In the genomic region with DNA sequence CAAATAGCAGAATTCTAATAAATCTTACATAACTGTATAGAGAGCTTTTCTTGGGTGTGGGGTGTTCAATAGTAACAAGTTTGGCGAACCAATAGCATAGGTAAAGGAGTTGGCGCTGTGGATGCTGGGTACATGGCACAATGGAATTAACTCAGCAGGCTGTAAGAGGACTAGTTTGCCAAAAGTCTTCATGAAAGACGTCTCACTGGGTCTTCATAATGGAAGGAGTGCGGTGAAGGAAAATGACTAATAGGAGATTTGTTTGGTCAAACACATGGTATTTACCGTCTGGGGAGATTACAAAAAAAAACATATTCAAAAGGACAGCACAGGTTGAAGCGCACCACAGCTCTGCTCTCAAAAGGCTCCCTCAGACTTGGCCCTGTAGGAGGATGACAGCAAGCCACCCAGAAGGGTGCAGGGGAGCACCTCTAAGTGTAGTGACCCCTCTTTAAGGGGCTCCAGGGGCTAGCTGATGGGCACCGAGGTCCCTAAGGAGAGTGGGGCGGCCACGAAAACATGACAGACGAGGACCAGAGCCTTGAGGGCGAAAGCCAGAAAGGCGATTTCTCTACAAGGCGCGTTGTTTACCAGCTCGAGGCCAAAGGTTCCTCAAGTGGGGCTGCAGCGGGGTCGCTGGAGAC, we compare ENCODE assay signal across 8 mouse cellular contexts. TPM values are rescaled to one million over a fixed set of nuclear protein-coding genes. Genes with fewer than 3 reads are reported as not detected.
DNase-seq lines count a peak whose midpoint lies in the region; ATAC-seq and TF ChIP-seq lines count a peak whose summit lies in the region.

No protein-coding gene starts in this region.

- peak; percentile 29 for ATAC-seq in heart, embryonic 15.5 days (replicated peaks; ENCODE audit: insufficient number of reproducible peaks, insufficient read depth, low FRiP score, low read depth)
- ATAC-seq in erythroblast, adult 5-6 weeks (replicated peaks; ENCODE audit: low FRiP score, poor library complexity, severe bottlenecking) = peak; percentile 51
- peak; percentile 43 for ATAC-seq in limb, embryonic 13.5 days (ENCODE audit: low FRiP score, low read depth)
- ATAC-seq in stomach, embryonic 14.5 days (ENCODE audit: insufficient number of reproducible peaks, insufficient read depth, low FRiP score, low read depth) = peak; percentile 8; the same call in 1 of the 2 replicates

- H3K27me3 ChIP-seq in heart, embryonic 15.5 days = no peaks in the 10 kb centered on the region
- no peaks in the 10 kb centered on the region for H3K27me3 ChIP-seq in limb, embryonic 13.5 days
- no peaks in the 10 kb centered on the region for H3K27me3 ChIP-seq in stomach, embryonic 14.5 days (ENCODE audit: control insufficient read depth, insufficient read depth, low read length)

- no peaks in the 10 kb centered on the region for H3K9me3 ChIP-seq in heart, embryonic 15.5 days (replicated peaks)
- H3K9me3 ChIP-seq in ES-E14 (ENCODE audit: control insufficient read depth, insufficient read depth, low read depth, low read length) = no peaks in the 10 kb centered on the region
- no peaks in the 10 kb centered on the region for H3K9me3 ChIP-seq in limb, embryonic 13.5 days
- H3K9me3 ChIP-seq in stomach, embryonic 14.5 days (ENCODE audit: control insufficient read depth, low read depth, low read length) = no peaks in the 10 kb centered on the region

- H3K4me3 ChIP-seq in heart, embryonic 15.5 days = peak overlapping the region; percentile 87
- peak overlapping the region; percentile 73 to 77 for H3K4me3 ChIP-seq in ES-E14 (ENCODE audit: insufficient read depth in 1 of 2, low read depth in 1 of 2, low read length in 2 of 2, poor library complexity in 1 of 2, severe bottlenecking in 1 of 2)
- peak overlapping the region; percentile 92 for H3K4me3 ChIP-seq in limb, embryonic 13.5 days
- peak overlapping the region; percentile 64 for H3K4me3 ChIP-seq in stomach, embryonic 14.5 days (ENCODE audit: low read depth, low read length)

- peak overlapping the region; percentile 69 for H3K4me2 ChIP-seq in heart, embryonic 15.5 days
- peak overlapping the region; percentile 82 for H3K4me2 ChIP-seq in limb, embryonic 13.5 days (replicated peaks)
- H3K4me2 ChIP-seq in stomach, embryonic 14.5 days (replicated peaks; ENCODE audit: low read depth, low read length) = peak overlapping the region; percentile 86

- H3K36me3 ChIP-seq in heart, embryonic 15.5 days = no peaks in the 10 kb centered on the region
- no peaks in the 10 kb centered on the region for H3K36me3 ChIP-seq in ES-E14 (ENCODE audit: control insufficient read depth, insufficient read depth, low read length, poor library complexity, severe bottlenecking)
- peaks cover 2% of the 10 kb centered on the region for H3K36me3 ChIP-seq in limb, embryonic 13.5 days
- no peaks in the 10 kb centered on the region for H3K36me3 ChIP-seq in stomach, embryonic 14.5 days (ENCODE audit: control insufficient read depth, insufficient read depth, low read length)

- H3K4me1 ChIP-seq in heart, embryonic 15.5 days (replicated peaks) = peaks cover 33% of the 10 kb centered on the region
- no peaks in the 10 kb centered on the region; a peak in 1 of 4 replicates for H3K4me1 ChIP-seq in ES-E14 (ENCODE audit: control insufficient read depth in 2 of 2, insufficient read depth in 2 of 2, low read length in 2 of 2, poor library complexity in 1 of 2)
- peaks cover 32% of the 10 kb centered on the region for H3K4me1 ChIP-seq in limb, embryonic 13.5 days
- H3K4me1 ChIP-seq in stomach, embryonic 14.5 days (ENCODE audit: control insufficient read depth, insufficient read depth, low read length) = peaks cover 26% of the 10 kb centered on the region

- DNase-seq in heart, postnatal 10 days = no peak
- DNase-seq in ES-E14 (ENCODE audit: low read depth, low spot score) = no peak
- DNase-seq in embryo, embryonic 10 days (ENCODE audit: low spot score) = no peak
- no peak for DNase-seq in thymus, adult 18-20 months

- in situ Hi-C loops in ES-E14 (cut with MboI; ENCODE audit: low sequenced_read_pairs in 2 of 2, unreplicated experiment in 2 of 2) = no loop called here

- 21% methylated on average over 17 of the region's 17 CpGs for WGBS in heart, embryonic 15.5 days
- 17% methylated on average over 17 of the region's 17 CpGs for WGBS in limb, embryonic 13.5 days
- 14% methylated on average over 17 of the region's 17 CpGs for WGBS in stomach, embryonic 14.5 days

- H3K27ac ChIP-seq in heart, embryonic 15.5 days = peak overlapping the region; percentile 98
- no peak overlapping the region for H3K27ac ChIP-seq in ES-E14 (ENCODE audit: insufficient read depth, low read depth, low read length, poor library complexity, severe bottlenecking)
- peak overlapping the region; percentile 98 for H3K27ac ChIP-seq in limb, embryonic 13.5 days
- H3K27ac ChIP-seq in stomach, embryonic 14.5 days (ENCODE audit: low read length) = peak overlapping the region; percentile 97

- peak overlapping the region; percentile 95 for H3K9ac ChIP-seq in heart, embryonic 15.5 days
- H3K9ac ChIP-seq in ES-E14 (ENCODE audit: insufficient read depth, low read depth, low read length, poor library complexity, severe bottlenecking) = peak overlapping the region; percentile 84
- H3K9ac ChIP-seq in limb, embryonic 13.5 days = peak overlapping the region; percentile 96
- peak overlapping the region; percentile 84 for H3K9ac ChIP-seq in stomach, embryonic 14.5 days (replicated peaks; ENCODE audit: low read depth, low read length)

- intact Hi-C loops in heart, postnatal 10 days (cut with DNase I) = no loop called here

TF ChIP-seq in ES-E14, 5 proteins besides CTCF, POLR2A, EP300 and RAD21:
- TF ChIP-seq MAFK (IDR thresholded peaks at IDR 0.05; ENCODE audit: insufficient read depth, low read depth, low read length) (no peak), ZNF384 (IDR thresholded peaks at IDR 0.05; ENCODE audit: low read depth, low read length) (no peak), ZC3H11A (IDR thresholded peaks at IDR 0.05; ENCODE audit: borderline replicate concordance, low read depth, low read length) (no peak), CHD2 (IDR thresholded peaks at IDR 0.05; ENCODE audit: low read depth, low read length) (no peak), HCFC1 (IDR thresholded peaks at IDR 0.05; ENCODE audit: borderline replicate concordance, insufficient read depth, low read length) (no peak)

RNA-seq across cellular contexts. Expression of gene Usp47, which starts 0.7 kb away (rescaled TPM):
- polyA plus RNA-seq in heart, embryonic 15.5 days (2015; fragmentation: Nextera tagmentation; extraction: Ambion mirVana) = 55.1 and 58.9 TPM in 2 replicates
- 10 to 100 TPM; 74.5 to 86.4 TPM for total RNA-seq in heart, postnatal 10 days (2021)
- 25.3 and 45.6 TPM in 2 replicates for total RNA-seq in ES-E14 (2012; rRNA removed)
- total RNA-seq in erythroblast, adult 5-6 weeks (2015; ENCODE audit: low replicate concordance) = 15.3 and 19.4 TPM in 2 replicates
- total RNA-seq in erythroblast, adult 5-6 weeks (2017; ENCODE audit: low replicate concordance) = 35.2 and 42.5 TPM in 2 replicates
- polyA plus RNA-seq in limb, embryonic 13.5 days (2015; fragmentation: Nextera tagmentation; extraction: Ambion mirVana) = 76.8 and 80.1 TPM in 2 replicates
- 86.9 and 88.6 TPM in 2 replicates for polyA plus RNA-seq in stomach, embryonic 14.5 days (2014; fragmentation: Nextera tagmentation; extraction: Ambion mirVana)
